Mouse (Mus musculus): ENCODE data around the gene Ptges3l.
"Not testable (repeated sequence)": the region's sequence is repeated elsewhere in the genome, so short reads cannot be mapped to it uniquely, and the experiment has no call there.

Ptges3l gene

GRCm38 (mm10) chr11:101418991-101419390 is 6.1 kb downstream of the Ptges3l start:
- no peak for DNase-seq

- DNase-seq: peak; percentile 89
These were observed 7.9 kb downstream of the Ptges3l start, which contains the start of gene Aarsd1 for GRCm38 (mm10) chr11:101417101-101417855. TSS of gene Aarsd1 (minus strand) at chr11:101417615.

GRCm38 (mm10) chr11:101416433-101417100 is 8.6 kb downstream of the Ptges3l start:
- DNase-seq: no peak

- DNase-seq: no peak
These were observed 9.8 kb downstream of the Ptges3l start for GRCm38 (mm10) chr11:101415306-101415705.

GRCm38 (mm10) chr11:101395110-101395509 is 30.0 kb downstream of the Ptges3l start:
- DNase-seq: peak; percentile 85

- no peak for DNase-seq
These were observed 43.3 kb downstream of the Ptges3l start for GRCm38 (mm10) chr11:101381817-101382216.

- DNase-seq: no peak
These were observed 46.2 kb downstream of the Ptges3l start for GRCm38 (mm10) chr11:101378926-101379325.

- not testable (repeated sequence) for DNase-seq
These were observed 46.9 kb downstream of the Ptges3l start for GRCm38 (mm10) chr11:101378196-101378595.

GRCm38 (mm10) chr11:101374421-101374938 is 50.7 kb downstream of the Ptges3l start:
- DNase-seq: no peak

GRCm38 (mm10) chr11:101370141-101370540 is 55.0 kb downstream of the Ptges3l start:
- no peak for DNase-seq
